Mouse (Mus musculus) limb, embryonic 11.5 days (tissue): ENCODE data around the gene Cdon. TPM values are rescaled to one million over a fixed set of nuclear protein-coding genes. Genes with fewer than 3 reads are reported as not detected.
A peak's percentile ranks its signal among the peaks of the same experiment; 100 is the strongest.

ENCODE experiments used
- ATAC-seq: fragments of 200-750 bp; cut with Nextera tagmentation; 2 replicates; pipeline ENCODE4 v1.8.0; 2017; ENCODE audit warnings: low read depth; ENCODE audit not compliant: insufficient number of reproducible peaks, low FRiP score, low TSS enrichment
- DNase-seq: peaks from one replicate; pipeline ENCODE4 v3.0.0-alpha.2; 2015; ENCODE audit warnings: low spot score
- H3K27ac ChIP-seq: fragments of 300-500 bp; sonication (generic); replicated peaks from 2 replicates; pipeline ENCODE4 v1.5.1; 2014; ENCODE audit warnings: low read depth, mild to moderate bottlenecking, low read length
- H3K27me3 ChIP-seq: fragments of 300-500 bp; sonication (generic); 2 replicates; pipeline ENCODE4 v1.6.1; 2014; ENCODE audit warnings: mild to moderate bottlenecking, low read length, mixed read lengths; ENCODE audit not compliant: control insufficient read depth, insufficient read depth
- H3K36me3 ChIP-seq: fragments of 300-500 bp; sonication (generic); 2 replicates; pipeline ENCODE4 v1.6.1; 2014; ENCODE audit warnings: mild to moderate bottlenecking, low read length, moderate library complexity, mixed read lengths; ENCODE audit not compliant: control insufficient read depth, insufficient read depth
- H3K4me1 ChIP-seq: fragments of 300-500 bp; sonication (generic); 2 replicates; pipeline ENCODE4 v1.6.1; 2014; ENCODE audit warnings: low read length, mixed read lengths; ENCODE audit not compliant: control insufficient read depth, insufficient read depth
- H3K4me2 ChIP-seq: fragments of 300-500 bp; sonication (generic); 2 replicates; pipeline ENCODE4 v1.6.1; 2014; ENCODE audit warnings: low read depth, mild to moderate bottlenecking, moderate library complexity; ENCODE audit not compliant: severe bottlenecking
- H3K4me3 ChIP-seq: fragments of 300-500 bp; sonication (generic); 2 replicates; pipeline ENCODE4 v1.5.1; 2014; ENCODE audit warnings: low read depth, low read length
- H3K9ac ChIP-seq: fragments of 300-500 bp; sonication (generic); 2 replicates; pipeline ENCODE4 v1.6.1; 2014; ENCODE audit warnings: mild to moderate bottlenecking, low read length
- H3K9me3 ChIP-seq: fragments of 300-500 bp; sonication (generic); 2 replicates; pipeline ENCODE4 v1.6.1; 2016; ENCODE audit warnings: low read length; ENCODE audit not compliant: control insufficient read depth
- WGBS: fragments of 180-500 bp; shearing (Covaris S2); extraction: QIAGEN DNeasy Blood & Tissue Kit; methylation state at CpG from one replicate; pipeline ENCODE4 v1.1.7; 2014; 5-methylcytosine and 5-hydroxymethylcytosine counted together
- polyA plus RNA-seq: library from polyadenylated mRNA; unstranded; fragments of >200 nt; fragmentation: Nextera tagmentation; extraction: Ambion mirVana; gene quantifications from 2 replicates; pipeline ENCODE4 v1.2.1, GENCODE M21; 2014

Gene Cdon
- polyA plus RNA-seq, 1 experiment from 2014 or later, result 11.8 TPM

DNA sequence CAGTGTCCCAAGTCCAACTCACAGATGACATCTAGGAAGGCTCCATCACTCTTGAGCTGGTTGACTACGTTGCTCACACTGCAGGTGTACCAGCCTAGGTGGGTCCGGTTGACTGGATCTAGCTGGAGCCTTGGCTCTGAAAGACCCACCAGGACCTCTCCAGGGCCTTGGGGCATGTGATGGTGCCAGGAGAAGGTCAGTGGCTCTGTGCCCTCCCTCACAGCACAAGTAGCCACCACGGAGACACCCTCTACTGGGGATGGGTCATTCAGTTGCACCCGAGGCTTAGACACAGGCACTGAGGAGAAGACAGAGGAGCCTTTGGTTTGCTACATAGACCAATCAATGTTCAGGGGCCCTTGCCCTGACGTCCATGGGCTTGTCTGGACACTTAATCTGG is 95.3 kb downstream of the Cdon start:
- H3K27ac ChIP-seq, result no peak overlapping the region
- WGBS, result 88% methylated on average over 5 of the region's 5 CpGs
- no peaks in the 10 kb centered on the region; the same call in 1 of the 2 replicates for H3K4me1 ChIP-seq
- DNase-seq, result no peak
- no peak overlapping the region for H3K4me2 ChIP-seq
- H3K27me3 ChIP-seq, result no peaks in the 10 kb centered on the region
- H3K4me3 ChIP-seq, result no peak overlapping the region
- ATAC-seq, result no peak
- H3K9me3 ChIP-seq, result no peaks in the 10 kb centered on the region
- H3K9ac ChIP-seq, result no peak overlapping the region
- H3K36me3 ChIP-seq, result no peaks in the 10 kb centered on the region

GRCm38 (mm10) chr9:35516711-35517110 is 95.8 kb downstream of the Cdon start:
- peaks cover 3% of the 10 kb centered on the region; the same call in 1 of the 2 replicates for H3K4me1 ChIP-seq
- DNase-seq (no peak), ATAC-seq (no peak)
- H3K9ac ChIP-seq, result no peak overlapping the region
- no peaks in the 10 kb centered on the region for H3K9me3 ChIP-seq
- H3K4me3 ChIP-seq, result no peak overlapping the region
- 93% methylated on average over 16 of the region's 16 CpGs for WGBS
- no peaks in the 10 kb centered on the region for H3K36me3 ChIP-seq
- H3K27ac ChIP-seq, result no peak overlapping the region
- no peaks in the 10 kb centered on the region for H3K27me3 ChIP-seq
- no peak overlapping the region for H3K4me2 ChIP-seq

- H3K9me3 ChIP-seq, result no peaks in the 10 kb centered on the region
- no peak within 1 kb of the TSS for H3K4me3 ChIP-seq
- H3K27me3 ChIP-seq, result no peaks in the 10 kb centered on the region
- WGBS, result 77% methylated on average over 3 of the region's 3 CpGs
- H3K9ac ChIP-seq, result no peak within 1 kb of the TSS
- DNase-seq (no peak), ATAC-seq (no peak)
- H3K4me2 ChIP-seq, result no peak within 1 kb of the TSS
- no peak within 1 kb of the TSS for H3K27ac ChIP-seq
- peaks cover 8% of the 10 kb centered on the region for H3K4me1 ChIP-seq
- H3K36me3 ChIP-seq, result no peaks in the 10 kb centered on the region
Observed at GRCm38 (mm10) chr9:35518169-35518568, 97.2 kb downstream of the Cdon start, which contains the start of gene Gm1113. Gene Gm1113, minus strand, starts transcription at chr9:35518269.

DNA sequence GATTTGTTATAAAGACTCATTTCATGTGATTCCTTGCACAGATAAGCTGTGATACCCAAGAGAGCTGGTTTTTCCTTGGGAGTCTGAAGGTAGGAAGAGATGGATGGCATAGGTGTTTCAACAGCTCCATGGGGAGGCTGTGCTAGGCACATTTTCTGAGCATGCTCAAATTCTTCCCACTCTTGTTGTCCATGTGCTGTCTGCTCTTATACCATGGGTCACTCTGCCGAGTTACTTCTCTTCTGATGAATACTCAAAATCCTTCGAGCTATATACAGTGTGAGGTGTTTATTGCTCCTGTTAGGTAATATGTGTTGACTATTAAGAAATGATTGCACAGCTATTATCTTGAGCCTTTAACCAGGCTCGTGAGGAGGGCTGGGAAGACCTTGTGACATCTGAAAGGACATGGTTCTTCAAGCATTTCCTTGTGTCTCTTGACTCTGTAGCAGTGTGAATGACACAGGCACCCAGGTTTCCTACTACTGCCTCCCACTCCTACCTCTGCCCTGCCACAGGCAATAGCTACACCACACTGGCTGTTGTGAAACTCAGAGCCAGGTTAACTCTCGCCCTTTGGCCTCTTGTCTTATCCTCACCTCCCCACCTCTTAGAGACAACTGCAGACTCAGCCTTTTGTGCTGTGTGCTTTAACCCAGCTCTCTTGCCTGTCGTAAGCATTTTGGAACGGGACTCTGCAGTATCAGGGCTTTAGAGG is 99.9 kb downstream of the Cdon start:
- ATAC-seq (no peak), DNase-seq (no peak)
- H3K36me3 ChIP-seq, result no peaks in the 10 kb centered on the region
- no peaks in the 10 kb centered on the region for H3K27me3 ChIP-seq
- H3K27ac ChIP-seq, result no peak overlapping the region
- H3K4me1 ChIP-seq, result peaks cover 22% of the 10 kb centered on the region
- H3K4me2 ChIP-seq, result no peak overlapping the region
- H3K9ac ChIP-seq, result no peak overlapping the region
- WGBS, result 81% methylated on average over 6 of the region's 6 CpGs
- H3K9me3 ChIP-seq, result no peaks in the 10 kb centered on the region
- H3K4me3 ChIP-seq, result no peak overlapping the region

DNA sequence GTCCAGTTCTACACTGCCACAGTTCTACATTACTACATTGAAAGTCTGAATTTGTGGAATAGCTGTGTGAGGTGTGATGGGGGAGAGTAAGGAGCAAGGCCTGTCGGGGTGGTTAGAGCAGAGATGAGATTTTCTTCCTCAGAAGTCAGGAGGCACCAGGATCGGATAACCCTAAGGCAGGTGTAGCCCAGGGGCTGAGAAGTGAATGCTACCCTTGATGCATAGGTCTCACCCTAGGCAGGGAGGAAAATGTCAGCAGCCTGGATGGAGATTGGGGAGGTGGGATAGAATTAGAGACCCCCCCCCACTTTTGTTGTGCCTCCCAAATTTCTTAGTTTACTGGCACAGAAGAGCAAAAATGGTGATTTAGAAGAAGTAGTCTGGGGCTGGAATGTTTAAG is 101.3 kb downstream of the Cdon start:
- Histone ChIP-seq H3K9ac (no peak overlapping the region), H3K4me3 (no peak overlapping the region), H3K4me2 (no peak overlapping the region), H3K9me3 (no peaks in the 10 kb centered on the region), H3K27ac (no peak overlapping the region), H3K27me3 (no peaks in the 10 kb centered on the region), H3K36me3 (no peaks in the 10 kb centered on the region), H3K4me1 (peaks cover 22% of the 10 kb centered on the region)
- no peak for ATAC-seq
- WGBS, result 72% methylated on average over 2 of the region's 2 CpGs
- DNase-seq, result no peak

GRCm38 (mm10) chr9:35522821-35523515 is 102.0 kb downstream of the Cdon start:
- no peak for DNase-seq
- 0 out of 2 replicates have a peak overlapping the region, but pooled peaks have one; percentile 19 for H3K9ac ChIP-seq
- H3K27ac ChIP-seq, result peak overlapping the region; percentile 50; the same call in 1 of the 2 replicates
- H3K36me3 ChIP-seq, result no peaks in the 10 kb centered on the region
- no peaks in the 10 kb centered on the region for H3K9me3 ChIP-seq
- WGBS, result 80% methylated on average over 1 of the region's 1 CpGs
- no peaks in the 10 kb centered on the region for H3K27me3 ChIP-seq
- no peak for ATAC-seq
- no peak overlapping the region for H3K4me3 ChIP-seq
- no peak overlapping the region for H3K4me2 ChIP-seq
- H3K4me1 ChIP-seq, result peaks cover 22% of the 10 kb centered on the region

- peak; percentile 64 for DNase-seq
- H3K4me2 ChIP-seq, result no peak overlapping the region
- no peaks in the 10 kb centered on the region for H3K36me3 ChIP-seq
- peak; percentile 72; the same call in 1 of the 2 replicates for ATAC-seq
- H3K27ac ChIP-seq, result peak overlapping the region; percentile 50; the same call in 1 of the 2 replicates
- peaks cover 22% of the 10 kb centered on the region for H3K4me1 ChIP-seq
- H3K9ac ChIP-seq, result 0 out of 2 replicates have a peak overlapping the region, but pooled peaks have one; percentile 19
- H3K4me3 ChIP-seq, result no peak overlapping the region
- H3K9me3 ChIP-seq, result no peaks in the 10 kb centered on the region
- no peaks in the 10 kb centered on the region for H3K27me3 ChIP-seq
- 29% methylated on average over 5 of the region's 5 CpGs for WGBS
Observed at GRCm38 (mm10) chr9:35523541-35523940, 102.6 kb downstream of the Cdon start.

- Histone ChIP-seq H3K4me3 (no peak overlapping the region), H3K9ac (no peak overlapping the region), H3K27me3 (no peaks in the 10 kb centered on the region), H3K4me2 (no peak overlapping the region), H3K9me3 (no peaks in the 10 kb centered on the region), H3K4me1 (peaks cover 26% of the 10 kb centered on the region), H3K27ac (peak overlapping the region; percentile 50), H3K36me3 (no peaks in the 10 kb centered on the region)
- peak; percentile 79 for ATAC-seq
- 19% methylated on average over 7 of the region's 7 CpGs for WGBS
- peak; percentile 77 for DNase-seq
Observed at GRCm38 (mm10) chr9:35523941-35524411, 103.0 kb downstream of the Cdon start.
